Mouse (Mus musculus) neural tube, embryonic 12.5 days (tissue): ENCODE results near the gene Rft1. TPM values are rescaled to one million over a fixed set of nuclear protein-coding genes. Genes with fewer than 3 reads are reported as not detected.
A peak's percentile ranks its signal among the peaks of the same experiment; 100 is the strongest.

Source experiments
- ATAC-seq: fragments of 200-750 bp; cut with Nextera tagmentation; 2 replicates; pipeline ENCODE4 v1.8.0; 2017; ENCODE audit warnings: low read depth, mild to moderate bottlenecking, moderate TSS enrichment, moderate library complexity; ENCODE audit not compliant: low FRiP score
- H3K27ac ChIP-seq: fragments of 300-500 bp; sonication (generic); 2 replicates; pipeline ENCODE4 v1.5.1; 2016
- H3K27me3 ChIP-seq: fragments of 300-500 bp; sonication (generic); replicated peaks from 2 replicates; pipeline ENCODE4 v1.6.1; 2016; ENCODE audit warnings: mild to moderate bottlenecking
- H3K36me3 ChIP-seq: fragments of 300-500 bp; sonication (generic); 2 replicates; pipeline ENCODE4 v1.6.1; 2016; ENCODE audit warnings: mild to moderate bottlenecking
- H3K4me1 ChIP-seq: fragments of 300-500 bp; sonication (generic); 2 replicates; pipeline ENCODE4 v1.6.1; 2016
- H3K4me2 ChIP-seq: fragments of 300-500 bp; sonication (generic); replicated peaks from 2 replicates; pipeline ENCODE4 v1.6.1; 2016; ENCODE audit warnings: mild to moderate bottlenecking
- H3K4me3 ChIP-seq: fragments of 300-500 bp; sonication (generic); 2 replicates; pipeline ENCODE4 v1.5.1; 2016
- H3K9ac ChIP-seq: fragments of 300-500 bp; sonication (generic); 2 replicates; pipeline ENCODE4 v1.6.1; 2016; ENCODE audit warnings: mild to moderate bottlenecking
- H3K9me3 ChIP-seq: fragments of 300-500 bp; sonication (generic); 2 replicates; pipeline ENCODE4 v1.6.1; 2016; ENCODE audit warnings: mild to moderate bottlenecking
- WGBS: fragments of 180-500 bp; shearing (Covaris S2); methylation state at CpG from one replicate; pipeline ENCODE4 v1.1.7; 2016; 5-methylcytosine and 5-hydroxymethylcytosine counted together
- polyA plus RNA-seq: library from polyadenylated mRNA; unstranded; fragments of >200 nt; fragmentation: Nextera tagmentation; extraction: Ambion mirVana; gene quantifications from 2 replicates; pipeline ENCODE4 v1.2.1, GENCODE M21; 2016

Gene Rft1
- polyA plus RNA-seq, 1 experiment from 2014 or later = 13.5 TPM

GRCm38 (mm10) chr14:30650969-30651368 lies 3.2 kb upstream of the Rft1 start:
- Histone ChIP-seq H3K27me3 (no peaks in the 10 kb centered on the region), H3K36me3 (no peaks in the 10 kb centered on the region), H3K4me1 (no peaks in the 10 kb centered on the region), H3K9me3 (no peaks in the 10 kb centered on the region), H3K4me3 (no peak overlapping the region), H3K27ac (no peak overlapping the region), H3K9ac (no peak overlapping the region), H3K4me2 (no peak overlapping the region)
- 25% methylated on average over 4 of the region's 4 CpGs for WGBS
- ATAC-seq = no peak

DNA sequence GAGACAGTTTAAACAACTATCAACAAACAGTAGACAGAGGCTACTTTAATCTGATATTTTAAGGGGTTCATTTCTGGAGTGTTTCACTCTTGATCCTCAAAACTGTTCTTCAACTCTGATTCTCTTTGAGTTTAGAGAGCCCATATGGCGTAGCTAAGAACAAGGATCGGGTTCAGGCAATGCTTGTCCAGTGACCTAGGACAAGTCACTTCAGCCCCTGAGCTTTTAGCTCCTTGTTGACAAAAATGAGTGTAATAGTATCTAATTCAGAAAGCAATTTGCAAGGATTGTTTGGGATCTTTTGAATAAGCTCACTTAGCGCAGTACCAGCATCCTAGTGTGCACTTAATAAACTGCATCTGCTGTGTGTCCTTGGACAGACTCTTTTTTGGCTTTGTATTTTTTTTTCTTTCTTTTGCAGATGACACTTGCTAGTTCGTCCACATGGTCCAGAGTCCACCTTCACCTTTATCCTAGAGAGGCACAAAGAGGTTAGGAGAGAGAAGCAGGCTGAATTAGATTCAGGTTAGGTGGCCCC lies 600 bp downstream of the Rft1 start:
- WGBS = 46% methylated on average over 4 of the region's 4 CpGs
- H3K27ac ChIP-seq = no peak overlapping the region
- ATAC-seq = no peak; the same call in 1 of the 2 replicates

GRCm38 (mm10) chr14:30655531-30655930 lies 1.4 kb downstream of the Rft1 start:
- 88% methylated on average over 1 of the region's 1 CpGs for WGBS
- H3K27ac ChIP-seq = no peak overlapping the region
- H3K9ac ChIP-seq = no peak overlapping the region
- no peak for ATAC-seq
- H3K4me1 ChIP-seq = no peaks in the 10 kb centered on the region
- no peaks in the 10 kb centered on the region for H3K27me3 ChIP-seq
- peaks cover 7% of the 10 kb centered on the region; the same call in 1 of the 2 replicates for H3K36me3 ChIP-seq
- H3K4me3 ChIP-seq = no peak overlapping the region
- H3K9me3 ChIP-seq = no peaks in the 10 kb centered on the region
- no peak overlapping the region for H3K4me2 ChIP-seq

More for the DNA sequence above, 600 bp downstream of the Rft1 start:
- no peaks in the 10 kb centered on the region for H3K9me3 ChIP-seq
- no peaks in the 10 kb centered on the region for H3K4me1 ChIP-seq
- H3K9ac ChIP-seq = peak overlapping the region; percentile 98
- H3K27me3 ChIP-seq = no peaks in the 10 kb centered on the region
- peak overlapping the region; percentile 94 for H3K4me3 ChIP-seq
- peak overlapping the region; percentile 70 for H3K4me2 ChIP-seq
- H3K36me3 ChIP-seq = 0 out of 2 replicates have a peak, but pooled peaks cover 4% of the 10 kb centered on the region

GRCm38 (mm10) chr14:30666061-30666460 lies 11.9 kb downstream of the Rft1 start:
- ATAC-seq = no peak
- Histone ChIP-seq H3K9ac (no peak overlapping the region), H3K4me1 (no peaks in the 10 kb centered on the region), H3K4me2 (no peak overlapping the region), H3K4me3 (no peak overlapping the region), H3K27me3 (no peaks in the 10 kb centered on the region), H3K27ac (no peak overlapping the region), H3K9me3 (no peaks in the 10 kb centered on the region), H3K36me3 (peaks cover 61% of the 10 kb centered on the region)
- WGBS = 86% methylated on average over 3 of the region's 3 CpGs

DNA sequence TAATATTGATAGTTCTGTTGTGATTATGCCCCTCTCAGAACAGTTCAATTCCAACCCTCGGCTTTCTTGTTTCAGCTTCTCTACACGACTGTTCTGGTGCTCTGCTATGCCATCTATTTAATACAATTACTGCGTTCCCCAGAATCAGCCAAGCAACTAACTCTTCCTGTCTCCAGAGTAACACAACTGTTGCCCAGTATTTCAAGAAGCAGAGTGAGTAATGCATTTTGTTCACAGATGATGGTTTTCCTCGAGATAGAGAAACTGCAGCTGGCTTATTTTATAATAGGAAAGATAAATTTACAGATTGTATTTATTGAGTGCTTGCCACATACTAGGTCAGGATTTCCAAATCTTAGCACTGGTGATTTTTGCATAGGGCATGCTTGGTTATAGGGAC lies 12.4 kb downstream of the Rft1 start:
- H3K4me2 ChIP-seq = no peak overlapping the region
- no peak for ATAC-seq
- H3K4me1 ChIP-seq = no peaks in the 10 kb centered on the region
- no peaks in the 10 kb centered on the region for H3K27me3 ChIP-seq
- no peak overlapping the region for H3K9ac ChIP-seq
- no peaks in the 10 kb centered on the region for H3K9me3 ChIP-seq
- H3K4me3 ChIP-seq = no peak overlapping the region
- WGBS = 91% methylated on average over 4 of the region's 4 CpGs
- peaks cover 55% of the 10 kb centered on the region for H3K36me3 ChIP-seq
- H3K27ac ChIP-seq = no peak overlapping the region

- Histone ChIP-seq H3K27ac (no peak overlapping the region), H3K4me3 (no peak overlapping the region), H3K9me3 (no peaks in the 10 kb centered on the region), H3K4me1 (no peaks in the 10 kb centered on the region), H3K27me3 (no peaks in the 10 kb centered on the region), H3K9ac (no peak overlapping the region), H3K4me2 (no peak overlapping the region), H3K36me3 (peaks cover 52% of the 10 kb centered on the region)
- WGBS = 91% methylated on average over 6 of the region's 6 CpGs
- no peak for ATAC-seq
Measured at GRCm38 (mm10) chr14:30670161-30670560, 16.0 kb downstream of the Rft1 start.

DNA sequence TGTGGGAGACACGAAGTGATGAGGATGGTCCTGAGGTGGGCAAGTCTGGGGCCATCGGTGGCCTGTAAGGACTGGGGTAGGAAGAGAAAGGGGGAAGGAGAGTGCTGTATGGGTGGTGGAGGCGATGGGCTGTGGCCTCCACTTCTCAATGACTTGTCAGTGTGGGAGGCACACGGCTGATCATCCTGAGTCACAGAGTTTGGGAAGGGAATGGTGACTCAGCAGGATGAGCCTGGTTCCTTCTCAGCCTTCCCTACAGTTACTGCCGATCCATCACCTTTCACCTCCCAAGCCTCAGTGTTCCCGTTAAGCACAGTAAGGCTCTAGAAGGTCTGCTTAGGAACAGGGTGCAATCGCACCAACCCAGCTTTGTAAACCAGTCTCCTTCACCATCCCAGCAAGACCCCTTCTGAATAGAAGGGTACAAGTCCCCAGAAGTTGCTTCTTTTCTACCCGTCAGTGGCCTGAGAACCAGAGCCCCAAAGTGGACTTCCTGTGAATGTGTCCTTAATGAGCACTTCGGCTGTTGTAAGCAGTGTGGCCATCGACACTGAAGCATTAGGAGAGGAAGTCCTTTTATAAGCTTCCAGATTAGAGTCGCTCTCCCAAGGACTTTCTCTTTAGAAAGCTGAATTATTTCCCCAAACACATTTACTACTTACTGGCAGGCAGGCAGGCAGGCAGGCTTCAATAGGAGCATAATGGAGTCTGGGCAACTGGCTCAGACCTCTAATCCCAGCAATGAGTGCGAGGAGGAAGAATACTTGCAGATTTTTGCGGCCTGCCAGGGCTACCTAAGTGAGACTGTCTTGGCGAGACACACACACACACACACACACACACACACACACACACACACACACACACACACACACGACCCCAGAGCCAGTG lies 17.2 kb downstream of the Rft1 start:
- Histone ChIP-seq H3K4me3 (no peak overlapping the region), H3K4me1 (no peaks in the 10 kb centered on the region), H3K36me3 (peaks cover 48% of the 10 kb centered on the region), H3K9ac (no peak overlapping the region), H3K27ac (no peak overlapping the region), H3K27me3 (no peaks in the 10 kb centered on the region), H3K4me2 (no peak overlapping the region), H3K9me3 (no peaks in the 10 kb centered on the region)
- ATAC-seq = no peak
- 80% methylated on average over 15 of the region's 15 CpGs for WGBS

DNA sequence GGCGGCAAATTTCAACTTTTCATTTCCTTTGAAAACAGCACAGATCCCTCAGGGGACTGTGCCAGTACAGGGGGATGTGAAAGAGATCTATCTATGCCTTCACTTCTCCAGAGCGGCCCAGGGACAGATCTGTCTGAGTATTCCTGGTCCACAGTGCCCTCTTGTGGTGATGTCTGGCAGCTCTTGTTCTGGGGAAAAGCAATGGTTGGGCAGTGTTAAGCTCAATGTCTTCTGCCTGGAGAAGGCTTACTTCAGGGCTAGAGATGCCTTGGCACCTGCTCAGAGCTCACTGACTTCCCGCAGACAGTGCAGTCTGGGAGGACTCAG lies 17.8 kb downstream of the Rft1 start:
- Histone ChIP-seq H3K4me2 (no peak overlapping the region), H3K9me3 (no peaks in the 10 kb centered on the region), H3K27me3 (no peaks in the 10 kb centered on the region), H3K36me3 (peaks cover 44% of the 10 kb centered on the region), H3K4me1 (no peaks in the 10 kb centered on the region), H3K9ac (no peak overlapping the region), H3K27ac (no peak overlapping the region), H3K4me3 (no peak overlapping the region)
- WGBS = 13% methylated on average over 3 of the region's 3 CpGs
- peak; percentile 66; the same call in 1 of the 2 replicates for ATAC-seq

DNA sequence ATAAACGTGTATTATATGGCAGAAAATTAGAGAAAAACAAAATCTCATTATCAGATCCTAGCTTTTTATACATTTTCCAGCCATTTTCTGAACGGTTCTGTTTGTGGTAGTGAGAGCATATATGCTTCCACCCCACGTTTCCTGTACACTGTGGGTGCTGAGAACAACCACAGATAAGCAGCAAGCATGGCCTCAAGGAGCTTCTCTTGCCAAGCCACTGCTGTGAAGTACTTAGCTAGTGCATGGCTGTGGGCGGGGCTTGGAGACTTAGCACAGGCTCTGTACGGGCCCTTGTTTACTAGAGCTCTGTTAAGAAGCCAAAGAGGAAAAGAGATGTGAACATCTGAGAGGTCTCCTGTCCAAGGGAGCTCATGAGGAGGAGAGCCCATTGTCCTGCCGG lies 20.8 kb downstream of the Rft1 start:
- no peak overlapping the region for H3K9ac ChIP-seq
- no peak overlapping the region for H3K4me3 ChIP-seq
- no peaks in the 10 kb centered on the region for H3K9me3 ChIP-seq
- WGBS = 86% methylated on average over 6 of the region's 6 CpGs
- no peaks in the 10 kb centered on the region for H3K27me3 ChIP-seq
- no peaks in the 10 kb centered on the region for H3K4me1 ChIP-seq
- peaks cover 38% of the 10 kb centered on the region for H3K36me3 ChIP-seq
- no peak overlapping the region for H3K27ac ChIP-seq
- ATAC-seq = no peak
- no peak overlapping the region for H3K4me2 ChIP-seq

DNA sequence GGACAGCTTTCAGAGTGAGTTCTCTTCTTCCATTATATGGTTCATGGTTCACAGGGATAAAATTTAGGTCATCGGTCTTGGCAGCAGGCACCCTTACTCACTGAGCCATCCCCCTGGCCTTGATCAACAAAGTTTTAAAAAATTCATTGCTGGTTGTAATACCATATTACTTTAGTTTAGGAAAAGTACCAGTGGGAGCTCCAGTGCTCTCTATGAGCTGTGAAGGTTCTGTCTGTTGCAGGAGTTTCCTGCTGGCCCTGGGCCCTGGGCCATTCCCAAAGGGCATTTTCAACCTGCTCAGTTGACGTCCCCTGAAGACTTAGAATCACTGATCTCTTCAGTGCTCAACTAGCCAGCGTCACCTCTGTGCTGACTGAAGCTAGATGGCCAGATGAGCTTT lies 28.0 kb downstream of the Rft1 start:
- H3K4me2 ChIP-seq = no peak overlapping the region
- H3K27ac ChIP-seq = no peak overlapping the region
- H3K27me3 ChIP-seq = no peaks in the 10 kb centered on the region
- no peak for ATAC-seq
- H3K9ac ChIP-seq = no peak overlapping the region
- H3K4me3 ChIP-seq = no peak overlapping the region
- H3K9me3 ChIP-seq = no peaks in the 10 kb centered on the region
- WGBS = 90% methylated on average over 3 of the region's 3 CpGs
- peaks cover 46% of the 10 kb centered on the region for H3K36me3 ChIP-seq
- H3K4me1 ChIP-seq = no peaks in the 10 kb centered on the region

- Histone ChIP-seq H3K9ac (no peak overlapping the region), H3K4me2 (no peak overlapping the region), H3K27me3 (no peaks in the 10 kb centered on the region), H3K27ac (no peak overlapping the region), H3K9me3 (no peaks in the 10 kb centered on the region), H3K4me3 (no peak overlapping the region), H3K4me1 (no peaks in the 10 kb centered on the region), H3K36me3 (peaks cover 17% of the 10 kb centered on the region)
- no peak for ATAC-seq
- 87% methylated on average over 3 of the region's 3 CpGs for WGBS
Measured at GRCm38 (mm10) chr14:30690685-30691084, 36.5 kb downstream of the Rft1 start.

DNA sequence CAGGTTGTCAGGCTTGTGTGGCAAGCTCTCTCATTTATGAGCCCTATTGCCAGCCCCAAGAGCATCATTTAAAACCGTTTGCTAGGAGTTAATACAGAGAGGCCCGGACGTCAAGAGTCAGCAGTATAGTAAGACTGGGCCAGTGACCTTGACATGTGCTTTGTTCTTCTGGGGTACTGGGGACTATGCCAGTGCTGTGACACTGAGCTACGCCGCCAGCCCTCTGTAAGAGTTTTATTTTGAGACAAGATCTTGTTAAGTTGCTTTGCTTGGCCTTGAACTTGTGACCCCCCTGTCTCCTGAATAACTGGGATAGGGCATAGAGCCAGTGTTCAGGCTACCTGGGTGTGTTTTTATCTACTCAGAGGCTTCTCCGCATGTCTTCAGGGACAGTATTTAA lies 38.3 kb downstream of the Rft1 start:
- no peaks in the 10 kb centered on the region for H3K4me1 ChIP-seq
- no peak overlapping the region for H3K4me3 ChIP-seq
- H3K36me3 ChIP-seq = peaks cover 17% of the 10 kb centered on the region
- no peak overlapping the region for H3K4me2 ChIP-seq
- no peak overlapping the region for H3K27ac ChIP-seq
- no peak overlapping the region for H3K9ac ChIP-seq
- no peak for ATAC-seq
- no peaks in the 10 kb centered on the region for H3K9me3 ChIP-seq
- no peaks in the 10 kb centered on the region for H3K27me3 ChIP-seq
- WGBS = 86% methylated on average over 6 of the region's 6 CpGs

DNA sequence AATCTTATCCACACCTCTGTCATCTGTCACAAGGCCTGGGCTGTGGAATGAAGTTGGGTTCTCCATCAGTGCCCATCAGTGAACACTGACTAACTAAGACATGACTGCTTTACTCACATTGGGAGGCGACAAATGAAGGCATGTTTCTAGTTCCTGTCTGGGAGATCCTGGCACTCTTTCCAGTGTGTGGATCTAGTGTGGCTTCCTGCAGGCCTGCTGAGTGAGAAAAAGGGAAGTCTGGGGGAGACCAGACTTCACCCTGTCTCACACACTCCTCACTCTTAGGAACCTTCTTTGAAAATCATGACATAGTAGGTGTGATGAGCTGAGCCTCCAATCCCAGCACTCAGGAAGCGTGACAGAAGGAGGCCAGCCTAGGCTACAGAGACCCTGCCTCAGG lies 40.6 kb downstream of the Rft1 start:
- no peak overlapping the region for H3K27ac ChIP-seq
- no peak overlapping the region for H3K9ac ChIP-seq
- no peak overlapping the region for H3K4me3 ChIP-seq
- no peaks in the 10 kb centered on the region; the same call in 1 of the 2 replicates for H3K4me1 ChIP-seq
- H3K27me3 ChIP-seq = no peaks in the 10 kb centered on the region
- H3K4me2 ChIP-seq = no peak overlapping the region
- ATAC-seq = no peak
- peaks cover 8% of the 10 kb centered on the region for H3K36me3 ChIP-seq
- WGBS = 94% methylated on average over 2 of the region's 2 CpGs
- H3K9me3 ChIP-seq = no peaks in the 10 kb centered on the region
